Mouse (Mus musculus): ENCODE measurements around the gene Ptk7. TPM values are rescaled to one million over a fixed set of nuclear protein-coding genes. Genes with fewer than 3 reads are reported as not detected.

Gene Ptk7
- under 1 TPM; 0.05 to 0.65 TPM for polyA plus RNA-seq (2017; shearing (Covaris generic))

DNA sequence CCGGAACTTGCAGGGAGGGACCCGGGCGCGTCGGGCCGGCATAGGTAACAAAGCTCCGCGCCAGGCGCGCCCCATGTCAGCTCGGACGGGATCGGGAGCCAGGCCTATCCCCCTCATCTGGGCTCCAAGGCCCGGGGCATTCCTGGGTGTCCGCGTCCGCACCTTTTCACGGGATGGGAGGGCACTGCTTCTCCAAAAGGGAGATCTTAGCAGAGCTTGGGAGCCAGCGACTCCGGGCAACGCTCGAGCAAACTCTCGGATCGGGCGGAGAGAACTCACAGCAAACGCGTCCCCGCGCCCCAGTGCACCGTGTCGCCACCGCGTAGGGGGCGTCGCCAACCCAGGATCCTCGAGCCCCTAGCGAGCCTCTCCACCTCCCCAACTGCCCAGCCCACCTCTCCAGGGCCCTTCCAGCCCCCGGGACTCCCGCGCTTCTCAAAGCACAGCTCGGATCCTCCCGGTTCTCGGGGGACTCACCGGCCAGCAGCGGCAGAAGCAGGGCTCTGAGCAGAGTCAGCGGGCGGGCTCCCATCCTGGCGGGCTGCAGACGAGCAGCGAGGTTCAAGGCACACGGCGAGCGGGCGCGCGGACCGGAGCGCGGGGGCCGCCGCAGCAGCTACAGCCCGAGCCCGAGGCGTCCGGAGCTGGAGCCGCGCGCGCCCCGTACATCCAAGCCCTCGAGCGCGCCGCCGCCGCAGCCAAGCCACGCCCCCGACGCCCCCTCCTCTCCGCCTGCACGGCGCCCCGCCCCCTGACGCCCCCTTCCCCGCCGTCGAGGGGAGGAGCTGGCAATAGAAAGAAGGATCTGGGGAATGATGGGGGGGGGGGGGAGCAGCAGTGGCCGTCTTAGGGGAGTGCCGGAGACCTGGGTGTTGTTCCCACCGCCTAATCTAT is at the start of gene Ptk7:
Gene Ptk7 (minus strand): TSS at position 714 of the 894 bp plus-strand sequence.

DNA sequence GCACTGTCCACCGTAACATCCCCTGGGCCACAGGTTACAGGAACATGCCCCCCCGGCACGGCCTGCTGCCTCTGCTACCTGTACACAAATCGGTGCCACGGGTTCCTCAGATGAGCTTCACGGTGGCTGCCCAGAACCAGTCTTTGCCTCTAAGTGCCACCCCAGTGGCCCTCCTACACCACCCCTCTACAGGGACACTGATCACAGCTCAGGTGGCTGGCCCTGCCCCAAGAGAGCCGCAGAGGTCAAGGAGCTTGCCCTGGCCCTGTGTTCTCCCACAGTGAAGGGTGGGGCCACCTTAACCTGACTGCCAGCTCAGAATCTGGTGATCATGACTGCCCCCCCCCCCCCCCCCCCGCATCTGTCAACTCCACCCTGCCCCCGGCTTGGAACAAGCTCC is 49.1 kb upstream of the Ptk7 start, which contains the start of gene Mea1:
Gene Mea1 (plus strand): TSS at position 378 of the 400 bp plus-strand sequence.

DNA sequence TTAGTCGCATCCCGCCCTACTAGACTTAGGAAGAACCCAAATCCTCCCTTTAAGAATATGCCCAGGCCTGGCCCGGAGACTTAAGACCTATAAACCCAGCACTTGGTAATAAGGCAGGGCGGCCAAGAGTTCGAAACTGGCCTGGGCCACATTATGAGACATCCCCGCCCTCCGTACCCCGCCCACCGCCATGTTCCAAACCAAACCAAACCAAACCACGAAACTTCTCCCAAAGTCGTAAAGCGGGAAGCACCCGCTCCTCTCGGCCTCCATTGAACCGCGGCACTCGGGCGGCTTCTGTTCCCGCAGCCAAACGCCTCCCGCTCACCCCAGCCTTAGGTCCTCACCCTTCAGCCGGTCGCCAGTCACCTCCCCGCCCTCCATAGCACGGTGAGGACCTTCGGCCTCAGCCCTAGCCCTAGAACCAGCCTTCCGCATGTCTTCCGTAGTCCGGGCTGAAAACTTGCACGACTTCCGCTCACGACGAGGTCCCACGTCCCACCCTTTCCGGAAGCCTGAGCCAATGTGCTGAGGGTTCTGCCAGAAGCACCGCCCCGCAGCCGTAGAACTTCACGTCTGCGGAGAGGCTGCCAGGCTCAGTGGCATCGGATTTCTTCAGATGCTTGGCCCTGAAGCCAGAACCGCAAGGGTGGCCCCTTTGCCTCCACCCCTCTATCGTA is 44.7 kb upstream of the Ptk7 start, which contains the start of gene Rrp36:
Gene Rrp36 (minus strand): TSS at position 503 of the 680 bp plus-strand sequence.

DNA sequence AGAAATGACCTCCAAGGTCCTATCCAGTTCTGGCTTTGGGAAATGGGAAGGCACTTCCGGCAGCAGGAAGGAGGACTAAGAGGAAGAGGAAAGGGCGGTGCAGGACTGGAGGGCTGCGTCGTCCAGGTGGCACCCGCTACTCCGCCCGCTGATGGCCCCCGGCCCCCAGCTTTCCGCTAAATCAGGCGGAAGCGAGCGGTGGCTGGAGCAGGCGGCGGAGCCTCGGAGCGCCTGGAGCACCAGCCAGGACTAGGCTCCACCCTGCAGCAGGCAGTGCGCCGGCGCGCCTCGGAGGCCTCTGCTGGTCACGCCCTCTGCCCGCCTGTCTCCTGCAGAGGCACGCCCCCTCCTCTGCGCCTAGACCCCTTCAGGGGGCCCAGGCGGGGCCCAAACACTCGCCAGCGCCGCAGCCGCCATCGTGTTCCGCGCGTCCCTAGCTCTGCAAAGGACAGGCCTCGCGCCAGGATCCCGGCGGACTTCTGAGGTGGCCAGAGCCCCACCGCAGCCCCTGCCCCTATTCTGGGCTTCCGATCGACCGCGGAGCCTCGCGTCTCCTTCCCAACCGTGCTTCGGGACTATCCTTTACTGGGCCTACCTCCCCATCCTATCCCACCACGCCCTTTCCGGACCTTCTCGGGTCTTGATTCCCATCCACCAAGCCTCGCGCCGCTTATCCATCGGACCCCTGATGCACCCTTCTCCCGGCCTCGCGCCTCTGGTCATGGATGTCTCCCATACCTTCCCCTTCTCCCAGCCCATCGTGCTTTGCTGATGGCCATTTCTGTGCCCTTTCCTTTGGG is 21.1 kb upstream of the Ptk7 start, which contains the start of gene Cul7:
Gene Cul7 (plus strand): TSS at position 106 of the 800 bp plus-strand sequence.

DNA sequence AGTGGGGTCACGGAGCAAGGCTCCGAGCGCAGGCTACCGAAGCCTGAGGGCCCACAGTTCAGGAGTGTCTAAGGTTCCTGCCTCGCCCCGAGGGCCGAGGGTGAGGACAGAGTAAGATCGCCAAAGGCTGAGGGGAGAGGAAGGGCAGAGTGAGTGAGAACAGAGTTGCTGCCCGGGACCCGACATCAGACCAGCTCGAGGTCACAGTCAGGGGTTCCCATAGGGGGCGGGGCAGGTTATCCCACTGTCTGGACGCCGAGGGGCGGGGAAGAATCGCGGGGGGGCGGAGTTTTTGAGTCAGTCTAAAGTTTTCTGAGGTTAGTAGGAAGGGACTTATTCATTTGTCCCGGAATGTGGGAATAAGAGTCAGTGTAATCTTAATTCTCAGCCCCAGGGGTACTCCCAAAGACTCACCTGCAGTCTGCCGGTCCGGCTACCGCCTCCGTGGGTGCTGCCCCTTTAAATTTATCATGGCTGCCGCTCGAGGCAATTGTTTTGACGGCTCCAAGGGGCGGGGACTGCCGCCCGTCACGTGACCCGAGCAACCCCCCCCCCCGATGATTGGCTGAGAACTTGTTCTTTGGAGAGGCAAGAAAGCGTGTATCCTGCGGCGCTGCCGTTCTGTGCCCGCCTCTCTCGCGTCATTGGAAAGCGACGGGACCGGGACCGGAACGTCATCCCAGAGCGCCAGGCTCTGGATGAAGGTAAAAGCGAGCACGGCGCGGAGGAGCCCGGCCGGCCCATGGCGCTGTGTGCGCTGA is 16.4 kb upstream of the Ptk7 start, which contains the start of the genes Klc4 and Mrpl2:
Gene Klc4 (minus strand): TSS at position 462 of the 761 bp plus-strand sequence.
Gene Mrpl2 (plus strand): TSS at position 669 of the 761 bp plus-strand sequence.

DNA sequence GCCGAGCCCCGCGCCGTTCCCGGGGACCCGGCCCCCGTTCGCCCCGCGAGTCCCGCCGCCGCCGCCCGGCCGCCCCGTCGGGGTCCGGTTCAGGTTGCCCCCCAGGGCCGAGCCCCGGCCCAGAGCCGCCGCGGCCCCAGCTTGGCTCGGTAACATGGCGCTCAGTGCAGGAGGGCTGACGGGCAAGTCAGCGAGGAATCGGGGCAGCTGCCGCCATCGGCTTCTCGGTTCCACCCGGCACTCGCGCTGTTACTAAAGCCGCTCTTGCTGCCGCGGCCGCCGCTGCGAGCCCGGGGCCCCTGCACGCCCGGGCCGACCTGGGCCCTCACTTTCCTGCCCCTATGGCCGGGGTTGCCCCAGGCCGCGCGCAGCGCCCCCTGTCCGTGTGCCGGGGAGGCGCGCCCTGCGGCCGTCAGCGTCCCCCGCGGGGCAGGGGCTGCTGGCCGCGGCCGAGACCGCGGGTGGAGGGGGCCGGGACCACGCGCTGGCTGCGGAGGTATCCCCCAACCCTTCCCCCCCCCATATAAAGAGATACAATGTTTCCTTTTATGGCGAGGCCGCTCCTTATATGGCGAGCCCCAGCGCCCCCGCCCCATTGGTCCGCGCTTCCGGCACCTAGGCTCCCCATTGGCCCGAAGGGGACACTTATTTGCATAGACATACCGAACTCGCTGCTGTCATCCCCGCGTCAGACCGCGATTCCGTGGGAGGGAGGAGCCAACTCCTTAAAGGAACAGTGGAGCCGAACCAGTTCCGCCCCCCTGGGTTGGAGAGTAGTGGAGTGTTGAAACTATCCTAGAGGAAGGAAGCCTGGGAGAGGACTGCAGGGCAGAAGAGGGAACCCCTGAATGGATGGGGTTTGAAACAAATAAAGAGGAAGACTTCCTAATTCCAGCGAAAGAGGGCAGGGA is 73.4 kb downstream of the Ptk7 start, which contains the start of gene Srf:
Gene Srf (minus strand): TSS at position 503 of the 911 bp plus-strand sequence.

DNA sequence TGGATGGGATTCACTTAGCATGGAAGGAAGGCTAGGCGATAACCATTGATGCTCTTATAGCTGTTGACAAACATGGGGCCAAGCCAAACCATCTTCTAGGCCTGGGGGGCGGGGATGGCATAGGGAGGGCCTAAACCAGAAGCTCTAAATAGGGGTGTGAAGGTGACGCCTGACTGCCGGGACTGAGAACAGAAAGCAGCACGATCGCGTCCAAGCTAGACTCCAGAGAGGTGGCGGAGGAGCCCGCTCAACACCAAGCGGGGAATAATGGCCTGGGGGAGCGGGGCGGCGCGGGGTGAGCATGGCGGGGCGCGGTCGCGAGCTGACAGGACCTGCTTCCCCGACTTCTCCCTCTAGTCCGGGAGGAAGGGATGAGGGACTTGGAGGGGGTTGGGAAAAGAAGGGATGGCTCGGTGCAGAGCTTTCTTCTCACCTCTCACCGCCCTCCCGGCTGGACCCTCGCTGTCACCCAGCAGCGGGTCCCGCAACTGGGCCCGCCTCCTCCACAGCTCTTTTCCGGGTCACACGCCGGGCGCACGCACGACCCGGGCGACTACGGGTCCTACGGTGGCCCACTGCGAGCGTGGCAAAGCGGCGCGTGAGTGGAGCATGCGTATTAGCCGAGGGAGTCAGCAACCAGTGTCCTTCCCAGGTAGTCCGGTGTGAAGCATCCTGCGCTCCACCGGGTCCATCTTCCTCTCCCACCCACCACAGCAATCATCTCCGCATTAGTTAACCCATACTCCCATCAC is 83.3 kb downstream of the Ptk7 start, which contains the start of gene Cul9:
Gene Cul9 (minus strand): TSS at position 576 of the 752 bp plus-strand sequence.

Other genes starting within 250 kb of the Ptk7 start
- gene Zfp318, start 245.8 kb downstream of the Ptk7 start, polyA plus RNA-seq (2017; shearing (Covaris generic)): 1 to 10 TPM; 5.6 to 8.7 TPM
- gene Crip3, start 200.6 kb downstream of the Ptk7 start, polyA plus RNA-seq (2017; shearing (Covaris generic)): under 1 TPM in 1 of 2 experiments, not detected in 1; 0.33 TPM
- under 1 TPM in 1 of 2 experiments, not detected in 1; 0.11 TPM for gene Slc22a7, start 191.0 kb downstream of the Ptk7 start, polyA plus RNA-seq (2017; shearing (Covaris generic))
- 1 to 10 TPM; 1.1 to 1.6 TPM for gene Ttbk1, start 141.8 kb downstream of the Ptk7 start, polyA plus RNA-seq (2017; shearing (Covaris generic))
- 1 to 10 TPM in 1 of 2 experiments, under 1 TPM in 1; 0.55 to 4.5 TPM for gene Dnph1, start 132.8 kb downstream of the Ptk7 start, polyA plus RNA-seq (2017; shearing (Covaris generic))
- 1 to 10 TPM; 6.1 to 7.9 TPM for gene Cul9, start 83.1 kb downstream of the Ptk7 start, polyA plus RNA-seq (2017; shearing (Covaris generic))
- gene Srf, start 73.3 kb downstream of the Ptk7 start, polyA plus RNA-seq (2017; shearing (Covaris generic)): 10 to 100 TPM; 37.4 to 37.8 TPM
- gene Klc4, start 16.5 kb upstream of the Ptk7 start, polyA plus RNA-seq (2017; shearing (Covaris generic)): 10 to 100 TPM; 20.3 to 22.7 TPM
- 10 to 100 TPM; 43.1 to 70.4 TPM for gene Mrpl2, start 16.7 kb upstream of the Ptk7 start, polyA plus RNA-seq (2017; shearing (Covaris generic))
- gene Cul7, start 20.8 kb upstream of the Ptk7 start, polyA plus RNA-seq (2017; shearing (Covaris generic)): 10 to 100 TPM in 1 of 2 experiments, 1 to 10 TPM in 1; 4.5 to 10.7 TPM
- gene Rrp36, start 44.8 kb upstream of the Ptk7 start, polyA plus RNA-seq (2017; shearing (Covaris generic)): 10 to 100 TPM; 58.4 to 61.9 TPM
- gene Mea1, start 49.3 kb upstream of the Ptk7 start, polyA plus RNA-seq (2017; shearing (Covaris generic)): 100 to 1,000 TPM; 121 to 157 TPM
- 10 to 100 TPM; 49.1 to 55.5 TPM for gene Klhdc3, start 51.4 kb upstream of the Ptk7 start, polyA plus RNA-seq (2017; shearing (Covaris generic))
- 10 to 100 TPM; 68.8 to 83.5 TPM for gene Ppp2r5d, start 75.6 kb upstream of the Ptk7 start, polyA plus RNA-seq (2017; shearing (Covaris generic))
- gene Pex6, start 82.0 kb upstream of the Ptk7 start, polyA plus RNA-seq (2017; shearing (Covaris generic)): 10 to 100 TPM; 46.9 to 49.2 TPM
- 1 to 10 TPM; 1.2 to 2.7 TPM for gene Gnmt, start 99.7 kb upstream of the Ptk7 start, polyA plus RNA-seq (2017; shearing (Covaris generic))
- 10 to 100 TPM; 52.9 to 67.7 TPM for gene Cnpy3, start 122.7 kb upstream of the Ptk7 start, polyA plus RNA-seq (2017; shearing (Covaris generic))
- gene Ptcra, start 134.2 kb upstream of the Ptk7 start, polyA plus RNA-seq (2017; shearing (Covaris generic)): under 1 TPM in 1 of 2 experiments, not detected in 1; 0.66 TPM
- 10 to 100 TPM; 25.3 to 26.4 TPM for gene 2310039H08Rik, start 143.1 kb upstream of the Ptk7 start, polyA plus RNA-seq (2017; shearing (Covaris generic))
- gene Rpl7l1, start 153.2 kb upstream of the Ptk7 start, polyA plus RNA-seq (2017; shearing (Covaris generic)): 100 to 1,000 TPM; 118 to 123 TPM
- gene Bicral, start 229.0 kb upstream of the Ptk7 start, polyA plus RNA-seq (2017; shearing (Covaris generic)): 10 to 100 TPM; 35.0 to 36.8 TPM